Mouse (Mus musculus): Measurements from ENCODE around the gene Insc. TPM values are rescaled to one million over a fixed set of nuclear protein-coding genes. Genes with fewer than 3 reads are reported as not detected.

The Insc gene
- total and polyA plus RNA-seq, 3 experiments, result not detected

- TF ChIP-seq EP300 (IDR thresholded peaks at IDR 0.05; ENCODE audit: low read length) (no peak), ZNF384 (IDR thresholded peaks at IDR 0.05; ENCODE audit: low read depth, low read length) (no peak)
These were observed 21.8 kb downstream of the Insc start (continued) for GRCm38 (mm10) chr7:114765273-114765672.

GRCm38 (mm10) chr7:114766523-114766922 lies 23.0 kb downstream of the Insc start:
- Histone ChIP-seq H3K9ac (ENCODE audit: insufficient read depth, low read depth) (no peak overlapping the region), H3K27ac (ENCODE audit: insufficient read depth, low read depth) (no peak overlapping the region), H3K79me2 (replicated peaks; ENCODE audit: control insufficient read depth, extremely low read depth, insufficient read depth, poor library complexity, severe bottlenecking) (no peaks in the 10 kb centered on the region), H3K27me3 (replicated peaks) (no peaks in the 10 kb centered on the region), H3K4me2 (ENCODE audit: insufficient read depth, low read depth, poor library complexity, severe bottlenecking) (no peak overlapping the region), H3K9me3 (replicated peaks; ENCODE audit: low read length) (no peaks in the 10 kb centered on the region), H3K4me1 (ENCODE audit: control insufficient read depth in 1 of 2, insufficient read depth in 2 of 2) (peaks cover 0 to 12% of the 10 kb centered on the region in 2 experiments; a peak in 2 of 4 replicates), H3K36me3 (replicated peaks in 1 of 2; ENCODE audit: control insufficient read depth in 1 of 2, insufficient read depth in 1 of 2, low read length in 1 of 2) (no peaks in the 10 kb centered on the region), H3K4me3 (replicated peaks in 1 of 3; ENCODE audit: low read depth in 2 of 3, low read length in 2 of 3, poor library complexity in 1 of 3) (no peak overlapping the region)
- no peak for TF ChIP-seq JUND (conservative IDR thresholded peaks at IDR 0.05; ENCODE audit: low read depth, low read length)
- TF ChIP-seq NELFE (IDR thresholded peaks at IDR 0.05; ENCODE audit: low read depth, low read length), result no peak
- TF ChIP-seq POLR2AphosphoS2 (IDR thresholded peaks at IDR 0.05; ENCODE audit: low read depth, low read length), result no peak
- TF ChIP-seq MYC (IDR thresholded peaks at IDR 0.05; ENCODE audit: low read depth, low read length), result no peak
- TF ChIP-seq BHLHE40 (IDR thresholded peaks at IDR 0.05; ENCODE audit: low read depth, low read length), result no peak
- TF ChIP-seq CTCF (conservative IDR thresholded peaks at IDR 0.05 in 1 of 2, IDR thresholded peaks at IDR 0.05 in 1 of 2; ENCODE audit: low read depth in 2 of 2, low read length in 2 of 2), result no peak
- no peak for DNase-seq (ENCODE audit: extremely low read depth)
- dilution Hi-C loops (cut with MboI; ENCODE audit: extremely low pct_ligation_motif_present, extremely low pct_unique_long_range_greater_than_20kb, low sequenced_read_pairs), result no loop called here
- in situ Hi-C loops (cut with MboI; ENCODE audit: low pct_ligation_motif_present, low pct_unique_long_range_greater_than_20kb, low sequenced_read_pairs), result no loop called here

- dilution Hi-C loops (cut with MboI; ENCODE audit: extremely low pct_ligation_motif_present, extremely low pct_unique_long_range_greater_than_20kb, low sequenced_read_pairs), result no loop called here
These were observed 25.0 kb downstream of the Insc start for GRCm38 (mm10) chr7:114768516-114768915.

GRCm38 (mm10) chr7:114769041-114769440 lies 25.5 kb downstream of the Insc start:
- dilution Hi-C loops (cut with MboI; ENCODE audit: extremely low pct_ligation_motif_present, extremely low pct_unique_long_range_greater_than_20kb, low sequenced_read_pairs), result no loop called here
- Histone ChIP-seq H3K4me2 (ENCODE audit: insufficient read depth, low read depth, poor library complexity, severe bottlenecking) (no peak overlapping the region), H3K79me2 (replicated peaks; ENCODE audit: control insufficient read depth, extremely low read depth, insufficient read depth, poor library complexity, severe bottlenecking) (no peaks in the 10 kb centered on the region), H3K27me3 (replicated peaks) (no peaks in the 10 kb centered on the region), H3K36me3 (replicated peaks in 1 of 2; ENCODE audit: control insufficient read depth in 1 of 2, insufficient read depth in 1 of 2, low read length in 1 of 2) (no peaks in the 10 kb centered on the region), H3K4me3 (replicated peaks in 1 of 3; ENCODE audit: low read depth in 2 of 3, low read length in 2 of 3, poor library complexity in 1 of 3) (no peak overlapping the region), H3K9ac (ENCODE audit: insufficient read depth, low read depth) (no peak overlapping the region), H3K4me1 (ENCODE audit: control insufficient read depth in 1 of 2, insufficient read depth in 2 of 2) (peaks cover 0 to 12% of the 10 kb centered on the region in 2 experiments; a peak in 2 of 4 replicates), H3K9me3 (replicated peaks; ENCODE audit: low read length) (no peaks in the 10 kb centered on the region), H3K27ac (ENCODE audit: insufficient read depth, low read depth) (no peak overlapping the region)
- in situ Hi-C loops (cut with MboI; ENCODE audit: low pct_ligation_motif_present, low pct_unique_long_range_greater_than_20kb, low sequenced_read_pairs), result no loop called here
- no peak for DNase-seq (ENCODE audit: extremely low read depth)
- no peak for TF ChIP-seq USF2 (conservative IDR thresholded peaks at IDR 0.05; ENCODE audit: low read depth, low read length)
- no peak for TF ChIP-seq UBTF (IDR thresholded peaks at IDR 0.05; ENCODE audit: low read depth, low read length)
- no peak for TF ChIP-seq SIN3A (IDR thresholded peaks at IDR 0.05; ENCODE audit: low read length)
- no peak for TF ChIP-seq EP300 (IDR thresholded peaks at IDR 0.05; ENCODE audit: low read length)
- no peak for TF ChIP-seq MAZ (IDR thresholded peaks at IDR 0.05; ENCODE audit: low read depth, low read length)
- no peak for TF ChIP-seq JUND (conservative IDR thresholded peaks at IDR 0.05; ENCODE audit: low read depth, low read length)
- no peak for TF ChIP-seq JUN (IDR thresholded peaks at IDR 0.05; ENCODE audit: insufficient read depth, low read depth, low read length)
- no peak for TF ChIP-seq TBP (conservative IDR thresholded peaks at IDR 0.05; ENCODE audit: low read depth, low read length)
- TF ChIP-seq NRF1 (IDR thresholded peaks at IDR 0.05; ENCODE audit: low read depth, low read length), result no peak
- TF ChIP-seq ELF1 (IDR thresholded peaks at IDR 0.05; ENCODE audit: low read depth, low read length), result no peak
- TF ChIP-seq MAFK (IDR thresholded peaks at IDR 0.05; ENCODE audit: insufficient replicate concordance, low read length), result no peak
- no peak for TF ChIP-seq E2F4 (IDR thresholded peaks at IDR 0.05; ENCODE audit: insufficient replicate concordance, low read depth, low read length)
- no peak for TF ChIP-seq ZKSCAN1 (IDR thresholded peaks at IDR 0.05; ENCODE audit: borderline replicate concordance, low read depth, low read length)
- TF ChIP-seq ZNF384 (IDR thresholded peaks at IDR 0.05; ENCODE audit: low read depth, low read length), result no peak
- TF ChIP-seq CTCF (conservative IDR thresholded peaks at IDR 0.05 in 1 of 2, IDR thresholded peaks at IDR 0.05 in 1 of 2; ENCODE audit: low read depth in 2 of 2, low read length in 2 of 2), result no peak
- TF ChIP-seq PAX5 (IDR thresholded peaks at IDR 0.05; ENCODE audit: low read length), result no peak

More at GRCm38 (mm10) chr7:114768516-114768915, 25.0 kb downstream of the Insc start:
- Histone ChIP-seq H3K79me2 (replicated peaks; ENCODE audit: control insufficient read depth, extremely low read depth, insufficient read depth, poor library complexity, severe bottlenecking) (no peaks in the 10 kb centered on the region), H3K4me1 (ENCODE audit: control insufficient read depth in 1 of 2, insufficient read depth in 2 of 2) (peaks cover 0 to 12% of the 10 kb centered on the region in 2 experiments; a peak in 2 of 4 replicates), H3K27me3 (replicated peaks) (no peaks in the 10 kb centered on the region), H3K27ac (ENCODE audit: insufficient read depth, low read depth) (no peak overlapping the region), H3K4me3 (replicated peaks in 1 of 3; ENCODE audit: low read depth in 2 of 3, low read length in 2 of 3, poor library complexity in 1 of 3) (no peak overlapping the region), H3K36me3 (replicated peaks in 1 of 2; ENCODE audit: control insufficient read depth in 1 of 2, insufficient read depth in 1 of 2, low read length in 1 of 2) (no peaks in the 10 kb centered on the region), H3K4me2 (ENCODE audit: insufficient read depth, low read depth, poor library complexity, severe bottlenecking) (no peak overlapping the region), H3K9ac (ENCODE audit: insufficient read depth, low read depth) (no peak overlapping the region), H3K9me3 (replicated peaks; ENCODE audit: low read length) (no peaks in the 10 kb centered on the region)
- in situ Hi-C loops (cut with MboI; ENCODE audit: low pct_ligation_motif_present, low pct_unique_long_range_greater_than_20kb, low sequenced_read_pairs), result no loop called here
- DNase-seq (ENCODE audit: extremely low read depth), result no peak
- TF ChIP-seq USF1 (IDR thresholded peaks at IDR 0.05; ENCODE audit: low read depth, low read length) (no peak), POLR2A (IDR thresholded peaks at IDR 0.05; ENCODE audit: low read depth, low read length) (no peak), SIN3A (IDR thresholded peaks at IDR 0.05; ENCODE audit: low read length) (no peak), RCOR1 (conservative IDR thresholded peaks at IDR 0.05; ENCODE audit: low read depth, low read length) (no peak)

Data from CH12.LX (cell line).